Mouse (Mus musculus) stomach, embryonic 16.5 days (tissue): ENCODE data around the gene Psma3. TPM values are rescaled to one million over a fixed set of nuclear protein-coding genes. Genes with fewer than 3 reads are reported as not detected.

Source experiments
- polyA plus RNA-seq: library from polyadenylated mRNA; unstranded; fragments of >200 nt; fragmentation: Nextera tagmentation; extraction: Ambion mirVana; gene quantifications from 2 replicates; pipeline ENCODE4 v1.2.1, GENCODE M21; 2015

Psma3 gene
- polyA plus RNA-seq, 1 experiment from 2014 or later = 542 TPM

Other genes with a start within 250 kb of the Psma3 start
- gene Frmd6, start 149.1 kb upstream of the Psma3 start, polyA plus RNA-seq = 35.9 and 39.7 TPM in 2 replicates
- gene Actr10, start 36.8 kb upstream of the Psma3 start, polyA plus RNA-seq = 207 and 219 TPM in 2 replicates
- 35.7 and 40.4 TPM in 2 replicates for gene Arid4a, start 41.4 kb downstream of the Psma3 start, polyA plus RNA-seq
- not detected in 2 replicates for gene Tomm20l, start 136.8 kb downstream of the Psma3 start, polyA plus RNA-seq
- gene Timm9, start 162.1 kb downstream of the Psma3 start, polyA plus RNA-seq = 75.9 and 76.1 TPM in 2 replicates
- 8.4 and 11.3 TPM in 2 replicates for gene 2700049A03Rik, start 162.2 kb downstream of the Psma3 start, polyA plus RNA-seq